Mouse (Mus musculus): Measurements from ENCODE around the gene Atp6ap1.

Atp6ap1 gene

GRCm38 (mm10) chrX:74304867-74305700, 8.2 kb downstream of the Atp6ap1 start, which contains the start of gene Gdi1:
Gene Gdi1 (plus strand): TSS chrX:74304998.
- DNase-seq (ENCODE audit: low spot score): peak; percentile 35

GRCm38 (mm10) chrX:74312540-74313464, 15.9 kb downstream of the Atp6ap1 start, which contains the start of gene Fam50a:
Gene Fam50a (plus strand): TSS chrX:74313033.
- peak; percentile 78 for DNase-seq (ENCODE audit: low spot score)

DNA sequence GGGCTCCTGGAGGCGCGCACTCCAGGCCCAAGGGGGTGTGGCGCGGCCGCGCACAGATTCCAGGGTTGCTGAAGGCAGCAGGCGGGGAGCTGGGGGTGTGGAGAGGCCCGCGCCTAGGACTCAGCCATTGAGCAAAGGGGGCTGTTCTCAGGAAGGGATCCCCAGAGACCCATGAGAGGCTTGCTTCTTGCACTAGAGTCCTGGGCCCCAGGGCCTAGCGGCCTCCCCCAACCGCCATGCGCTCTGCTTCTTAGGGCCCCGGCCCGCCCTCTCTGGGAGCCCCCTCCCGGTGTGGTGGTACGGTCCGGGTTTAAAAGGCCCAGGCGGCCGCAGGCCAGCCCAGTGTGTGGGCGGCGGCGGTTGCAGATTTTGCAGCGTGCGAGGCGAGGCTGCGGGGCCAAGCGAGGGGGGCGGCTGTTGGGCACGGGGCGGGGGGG, 31.8 kb downstream of the Atp6ap1 start, which contains the start of gene Plxna3:
Gene Plxna3, plus strand, starts transcription at position 342 of the 437 bp plus-strand sequence.
- DNase-seq (ENCODE audit: low spot score): peak; percentile 59

DNA sequence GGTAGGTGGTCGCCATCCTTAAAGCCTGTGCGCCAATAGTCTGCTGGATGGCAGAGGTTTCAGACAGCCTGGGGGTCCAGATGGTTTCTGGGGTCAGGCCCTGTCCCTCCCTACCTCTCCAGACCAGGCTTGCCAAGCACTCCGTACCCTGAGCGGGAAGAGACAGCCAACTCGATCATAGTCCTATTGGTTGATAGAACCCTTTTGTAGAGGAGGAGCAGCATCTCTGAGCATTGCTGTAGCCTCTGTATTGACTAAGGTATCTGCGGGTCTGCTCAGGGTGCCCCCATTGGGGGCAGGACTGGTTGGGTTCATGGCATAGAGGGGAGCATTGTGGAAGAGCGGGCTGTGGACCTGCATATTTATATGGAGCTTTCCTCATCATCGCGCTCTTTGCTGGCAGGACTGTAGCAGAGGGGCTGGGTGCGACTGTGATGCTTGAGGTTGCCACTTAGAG, 32.3 kb downstream of the Atp6ap1 start:
- DNase-seq (ENCODE audit: low spot score): no peak

DNA sequence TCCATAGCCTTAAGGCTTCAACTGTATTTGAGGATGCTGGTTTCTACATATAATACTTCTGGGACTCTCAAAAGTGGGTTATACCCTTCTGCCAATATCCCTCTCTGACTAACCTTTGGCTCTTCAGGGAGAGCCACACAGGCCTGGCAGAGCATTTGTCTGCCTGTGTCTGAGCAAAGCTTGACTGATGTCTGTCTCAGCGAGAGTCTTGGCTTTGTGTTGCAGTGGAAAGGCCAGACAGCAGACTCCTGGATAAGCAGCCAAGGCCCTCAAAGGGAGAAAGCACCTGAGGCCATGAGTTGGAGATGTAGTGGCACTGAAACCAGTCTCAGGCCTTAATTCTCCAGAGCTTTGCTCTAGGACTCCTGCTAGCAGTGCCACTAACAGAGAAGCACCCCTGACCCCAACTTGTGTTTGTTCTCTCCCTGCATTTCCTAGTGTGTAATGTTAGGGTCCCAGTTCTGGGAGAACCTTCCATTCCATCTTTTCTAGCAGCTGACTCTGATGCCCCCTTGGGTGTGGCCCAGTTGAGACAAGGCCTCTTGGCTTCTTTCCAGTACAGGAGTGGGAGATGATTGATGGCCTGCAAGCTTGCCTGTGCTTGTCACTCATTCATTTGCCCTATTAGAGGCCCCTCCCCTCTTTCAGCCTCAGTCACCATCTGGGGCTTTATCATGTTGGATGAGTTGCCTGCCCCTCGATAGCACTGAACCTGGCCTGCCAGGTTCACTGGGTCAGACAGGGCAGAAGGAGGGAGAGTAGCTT, 33.5 kb downstream of the Atp6ap1 start:
- DNase-seq (ENCODE audit: low spot score): no peak

DNA sequence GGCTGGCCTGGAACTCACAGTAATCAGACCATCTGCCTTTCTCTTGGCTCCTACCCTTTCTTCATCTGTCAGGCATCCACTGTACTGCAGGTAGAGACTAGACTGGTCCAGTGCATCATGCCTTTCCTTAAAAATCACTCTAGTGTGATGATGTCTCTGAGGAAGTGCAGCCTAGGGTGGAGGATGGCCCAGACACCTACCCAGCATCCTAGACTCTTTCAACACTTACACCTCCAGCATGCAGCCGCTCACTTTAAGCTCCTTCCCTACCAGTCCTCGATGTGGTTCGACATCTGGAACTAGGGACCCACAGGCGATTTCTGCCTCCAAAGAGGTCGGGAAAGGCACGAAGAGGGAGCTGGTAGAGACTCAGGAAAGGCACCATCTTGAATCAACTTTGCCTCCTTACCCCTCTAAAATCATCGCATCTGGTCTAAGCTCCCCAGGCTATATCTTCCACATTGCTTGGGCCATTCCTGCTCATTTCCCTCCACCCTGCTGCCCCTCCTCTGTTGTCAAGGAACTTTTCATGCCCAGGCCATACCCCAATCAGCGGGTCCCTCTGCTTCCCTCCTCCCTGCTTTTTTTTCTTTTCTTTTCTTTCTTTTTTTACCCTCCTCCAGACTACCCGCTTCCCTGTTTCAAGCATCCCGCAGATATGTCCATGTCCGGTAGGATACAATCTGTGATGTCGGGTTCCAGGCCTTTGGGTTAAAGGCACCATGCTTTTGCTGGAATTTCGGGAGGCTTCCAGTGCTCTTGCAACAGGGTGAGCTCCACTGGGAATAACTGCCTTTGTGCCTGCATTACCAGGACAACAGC, 56.0 kb downstream of the Atp6ap1 start:
- no peak for DNase-seq (ENCODE audit: low spot score)

DNA sequence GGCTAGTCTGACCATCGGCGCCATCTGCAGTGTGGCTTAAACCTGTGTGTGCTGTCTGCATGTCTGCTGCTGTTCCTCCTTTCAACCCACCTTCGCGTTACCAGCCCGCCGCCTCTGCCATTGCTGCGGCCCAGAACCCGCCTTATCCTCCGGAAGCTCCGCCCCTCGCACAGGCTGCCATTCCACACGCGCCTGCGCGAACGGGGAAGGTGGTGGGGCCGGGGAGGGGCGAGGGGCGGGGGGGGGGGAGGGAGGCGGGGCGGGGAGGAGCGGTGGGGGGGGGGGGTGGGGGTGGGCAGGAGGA, 56.5 kb downstream of the Atp6ap1 start, which contains the start of gene Lage3:
Gene Lage3, minus strand, starts transcription at position 152 of the 304 bp plus-strand sequence.
- peak; percentile 69 for DNase-seq (ENCODE audit: low spot score)
